Mouse (Mus musculus) 3134 (cell line): ENCODE data around the gene I0C0044D17Rik.

Source experiments
- DNase-seq: peaks from one replicate; pipeline ENCODE4 v3.0.0-alpha.2; 2011; ENCODE audit warnings: low spot score; ENCODE audit not compliant: insufficient read length; ENCODE audit errors: extremely low read depth

Gene I0C0044D17Rik

DNA sequence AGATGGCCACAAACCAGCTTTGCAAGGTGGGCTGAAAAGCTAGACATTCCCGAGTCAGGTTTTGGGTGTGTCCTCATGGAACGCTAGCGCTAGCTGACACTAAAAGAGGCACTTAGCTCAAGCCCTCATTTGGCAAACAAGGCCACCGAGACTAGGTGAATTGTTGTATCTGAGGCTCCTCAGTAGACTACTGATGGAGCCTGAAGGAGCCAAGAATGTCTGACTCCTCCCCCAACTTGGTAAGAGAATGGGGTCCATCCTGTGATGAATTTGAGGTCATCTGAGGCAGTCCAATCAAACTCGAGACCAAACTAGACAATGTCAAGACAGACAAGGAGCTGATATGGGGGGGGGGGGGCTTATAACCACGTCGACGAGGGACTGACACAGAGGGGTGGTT is 37.8 kb downstream of the I0C0044D17Rik start:
- DNase-seq = no peak

DNA sequence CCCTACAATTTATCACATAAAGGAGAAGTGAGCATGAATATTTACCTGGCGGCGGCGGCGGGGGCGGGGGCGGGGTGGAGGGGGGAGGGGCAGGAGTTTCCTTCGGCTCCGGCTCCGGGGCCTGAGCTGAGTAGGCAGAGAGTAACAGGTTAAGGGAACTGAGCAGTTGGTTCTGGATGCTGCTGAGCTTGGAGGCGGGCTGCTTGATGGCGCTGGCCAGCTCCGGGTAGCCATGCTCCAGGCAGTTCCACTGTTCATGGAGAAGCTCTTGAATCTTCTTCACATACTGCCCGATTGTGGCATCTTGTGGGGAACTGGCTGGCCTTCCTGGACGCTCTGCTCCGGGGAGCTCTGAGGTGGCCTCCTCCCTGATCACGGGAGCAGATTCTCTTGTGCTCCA is 45.4 kb downstream of the I0C0044D17Rik start:
- no peak for DNase-seq

- no peak for DNase-seq
These were observed 46.2 kb downstream of the I0C0044D17Rik start for GRCm38 (mm10) chr4:98777464-98777863.

- DNase-seq = no peak
These were observed 46.8 kb downstream of the I0C0044D17Rik start for GRCm38 (mm10) chr4:98776721-98777427.

- no peak for DNase-seq
These were observed 49.9 kb downstream of the I0C0044D17Rik start for GRCm38 (mm10) chr4:98773785-98774184.
